Mouse (Mus musculus) stomach, embryonic 15.5 days (tissue): ENCODE results near the gene Tlr3. TPM values are rescaled to one million over a fixed set of nuclear protein-coding genes. Genes with fewer than 3 reads are reported as not detected.
A peak's percentile ranks its signal among the peaks of the same experiment; 100 is the strongest.

Experiments used
- ATAC-seq: fragments of 200-750 bp; cut with Nextera tagmentation; 2 replicates; pipeline ENCODE4 v1.8.0; 2017; ENCODE audit warnings: low read depth, moderate number of reproducible peaks, moderate TSS enrichment; ENCODE audit not compliant: insufficient read depth, low FRiP score
- H3K27ac ChIP-seq: fragments of 300-500 bp; sonication (generic); 2 replicates; pipeline ENCODE4 v1.5.1; 2015; ENCODE audit warnings: mild to moderate bottlenecking, inconsistent platforms
- H3K27me3 ChIP-seq: fragments of 300-500 bp; sonication (generic); replicated peaks from 2 replicates; pipeline ENCODE4 v1.6.1; 2015; ENCODE audit warnings: inconsistent platforms
- H3K36me3 ChIP-seq: fragments of 300-500 bp; sonication (generic); 2 replicates; pipeline ENCODE4 v1.6.1; 2015; ENCODE audit warnings: inconsistent platforms
- H3K4me1 ChIP-seq: fragments of 300-500 bp; sonication (generic); 2 replicates; pipeline ENCODE4 v1.6.1; 2015; ENCODE audit warnings: inconsistent platforms
- H3K4me2 ChIP-seq: fragments of 300-500 bp; sonication (generic); 2 replicates; pipeline ENCODE4 v1.6.1; 2015; ENCODE audit warnings: mild to moderate bottlenecking, inconsistent platforms
- H3K4me3 ChIP-seq: fragments of 300-500 bp; sonication (generic); replicated peaks from 2 replicates; pipeline ENCODE4 v1.5.1; 2015; ENCODE audit warnings: inconsistent platforms
- H3K9ac ChIP-seq: fragments of 300-500 bp; sonication (generic); 2 replicates; pipeline ENCODE4 v1.6.1; 2015; ENCODE audit warnings: inconsistent platforms
- H3K9me3 ChIP-seq: fragments of 300-500 bp; sonication (generic); 2 replicates; pipeline ENCODE4 v1.6.1; 2016; ENCODE audit warnings: inconsistent platforms
- WGBS: fragments of 180-500 bp; shearing (Covaris S2); methylation state at CpG from one replicate; pipeline ENCODE4 v1.1.7; 2015; 5-methylcytosine and 5-hydroxymethylcytosine counted together
- polyA plus RNA-seq: library from polyadenylated mRNA; unstranded; fragments of >200 nt; fragmentation: Nextera tagmentation; extraction: Ambion mirVana; gene quantifications from 2 replicates; pipeline ENCODE4 v1.2.1, GENCODE M21; 2015

Tlr3 gene
- polyA plus RNA-seq = 3.0 and 3.6 TPM in 2 replicates

DNA sequence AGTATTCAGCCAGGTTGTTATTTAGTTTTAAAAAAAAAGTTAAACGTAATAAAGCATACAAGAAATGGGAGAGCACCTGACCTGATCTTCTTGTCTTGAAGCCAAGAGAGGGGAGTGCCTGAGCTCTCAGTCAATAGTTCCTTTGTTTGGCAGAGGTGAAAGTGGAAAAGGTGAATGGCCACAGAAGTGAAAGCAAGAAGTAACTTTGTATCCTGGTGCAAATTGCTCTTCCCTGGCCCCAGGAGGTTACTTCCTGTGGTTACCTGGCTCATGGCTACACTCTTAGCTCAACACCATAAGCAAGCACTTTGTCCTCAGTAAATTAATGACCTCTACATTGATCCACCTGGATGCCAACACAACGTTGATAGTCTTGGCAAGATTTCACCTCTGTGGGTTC, at the start of gene Tlr3:
Gene Tlr3, minus strand, starts transcription at position 199 of the 400 bp plus-strand sequence.
- Histone ChIP-seq H3K4me2 (peak within 1 kb of the TSS; percentile 66), H3K27ac (peak within 1 kb of the TSS; percentile 83), H3K36me3 (no peaks in the 10 kb centered on the region), H3K27me3 (no peaks in the 10 kb centered on the region), H3K4me3 (peak within 1 kb of the TSS; percentile 48), H3K9me3 (no peaks in the 10 kb centered on the region), H3K4me1 (no peaks in the 10 kb centered on the region), H3K9ac (peak within 1 kb of the TSS; percentile 17)
- WGBS = 44% methylated on average over 2 of the region's 2 CpGs
- 0 out of 2 replicates have a peak, but pooled peaks have one; percentile 38 for ATAC-seq

DNA sequence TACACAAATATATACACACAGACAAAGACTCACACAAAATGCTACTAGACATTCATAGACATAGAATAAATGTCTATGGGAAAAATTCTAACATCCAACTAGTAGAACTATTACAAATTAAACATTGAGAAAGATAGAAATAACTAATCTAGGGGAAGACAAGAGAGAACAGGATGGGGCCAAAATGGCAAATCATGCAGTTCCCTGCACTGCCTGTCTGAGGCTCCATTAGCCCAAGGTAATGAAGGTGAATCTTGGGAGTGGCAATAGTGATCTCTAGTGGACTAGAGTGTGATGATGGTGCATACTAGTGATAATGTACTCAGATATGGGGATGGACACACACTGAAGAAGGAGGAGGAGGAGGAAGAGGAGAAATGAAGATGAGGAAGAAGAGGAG, 47.0 kb upstream of the Tlr3 start:
- no peaks in the 10 kb centered on the region for H3K9me3 ChIP-seq
- no peaks in the 10 kb centered on the region for H3K4me1 ChIP-seq

DNA sequence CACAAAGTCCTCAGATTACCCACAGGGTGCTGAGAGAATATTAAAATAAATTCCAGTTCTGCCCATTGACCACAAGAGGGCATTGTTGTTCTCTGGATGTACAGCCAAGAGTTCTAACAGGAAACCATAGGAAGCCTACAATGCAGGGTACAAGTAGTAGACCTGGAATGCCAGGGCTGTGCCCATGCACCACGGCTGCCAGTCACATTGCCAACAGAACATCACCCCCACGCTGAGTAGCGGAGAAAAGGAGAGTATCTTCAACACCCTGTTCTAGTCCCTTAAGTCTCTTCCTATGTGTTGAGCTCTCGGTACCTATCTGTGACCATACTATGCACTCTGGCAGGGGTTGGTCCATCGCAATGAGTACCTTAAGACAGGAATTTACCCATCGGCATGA, 43.5 kb upstream of the Tlr3 start:
- no peak overlapping the region for H3K4me3 ChIP-seq
- no peaks in the 10 kb centered on the region for H3K36me3 ChIP-seq
- no peaks in the 10 kb centered on the region for H3K9me3 ChIP-seq
- ATAC-seq = peak; percentile 43; the same call in 1 of the 2 replicates
- H3K27me3 ChIP-seq = no peaks in the 10 kb centered on the region
- WGBS = 66% methylated on average over 6 of the region's 6 CpGs
- no peak overlapping the region for H3K9ac ChIP-seq
- H3K27ac ChIP-seq = no peak overlapping the region
- H3K4me2 ChIP-seq = no peak overlapping the region
- H3K4me1 ChIP-seq = no peaks in the 10 kb centered on the region

More for the DNA sequence above, 47.0 kb upstream of the Tlr3 start:
- Histone ChIP-seq H3K4me3 (no peak overlapping the region), H3K36me3 (no peaks in the 10 kb centered on the region), H3K4me2 (no peak overlapping the region), H3K27ac (no peak overlapping the region), H3K9ac (no peak overlapping the region), H3K27me3 (no peaks in the 10 kb centered on the region)
- ATAC-seq = no peak

DNA sequence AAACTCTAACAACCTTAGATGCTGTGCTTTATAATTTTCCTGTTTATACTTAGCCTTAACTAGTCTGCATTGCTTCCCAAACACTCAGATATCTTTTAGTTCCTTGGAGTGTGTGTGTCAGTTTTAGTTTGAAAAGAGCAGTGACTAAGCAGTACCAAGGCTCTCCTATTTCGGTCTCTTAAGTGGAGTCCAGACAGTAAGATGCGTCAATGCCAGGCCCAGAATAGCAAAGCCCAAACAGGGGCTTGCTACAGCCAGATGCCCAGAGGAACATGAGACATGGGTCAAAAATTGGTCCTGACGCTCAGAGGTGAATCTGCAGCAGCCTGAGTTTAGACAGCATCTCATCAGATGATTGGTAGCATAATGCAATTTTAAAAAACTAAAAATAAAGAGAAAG, 41.2 kb upstream of the Tlr3 start:
- WGBS = 72% methylated on average over 3 of the region's 3 CpGs
- Histone ChIP-seq H3K27me3 (no peaks in the 10 kb centered on the region), H3K36me3 (no peaks in the 10 kb centered on the region), H3K4me3 (no peak overlapping the region), H3K27ac (no peak overlapping the region), H3K4me2 (no peak overlapping the region), H3K9ac (no peak overlapping the region), H3K4me1 (no peaks in the 10 kb centered on the region), H3K9me3 (no peaks in the 10 kb centered on the region)
- ATAC-seq = no peak

DNA sequence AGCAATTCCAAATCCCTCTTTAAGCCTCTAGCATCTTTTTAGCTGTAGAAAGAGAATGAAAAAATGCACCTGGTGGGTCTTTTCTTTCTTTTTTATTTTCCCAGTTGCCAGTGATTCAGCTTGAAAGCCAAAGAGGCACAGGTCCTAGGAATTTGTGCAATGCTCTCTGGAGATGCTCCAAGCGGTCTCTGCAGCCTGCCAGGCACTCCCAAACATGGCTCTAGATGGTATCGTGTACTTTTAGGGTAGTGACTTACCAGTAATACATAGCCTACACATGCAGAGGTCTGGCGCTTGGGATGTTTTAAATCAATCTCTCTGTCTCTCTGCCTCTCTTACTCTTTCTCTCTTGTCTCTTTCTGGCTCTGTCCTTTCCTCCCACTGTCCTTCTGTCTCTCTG, 38.0 kb upstream of the Tlr3 start:
- no peaks in the 10 kb centered on the region for H3K4me1 ChIP-seq
- H3K27me3 ChIP-seq = no peaks in the 10 kb centered on the region
- H3K4me2 ChIP-seq = no peak overlapping the region
- H3K4me3 ChIP-seq = no peak overlapping the region
- 59% methylated on average over 3 of the region's 3 CpGs for WGBS
- H3K27ac ChIP-seq = peak overlapping the region; percentile 60; the same call in 1 of the 2 replicates
- no peaks in the 10 kb centered on the region for H3K36me3 ChIP-seq
- ATAC-seq = peak; percentile 56; the same call in 1 of the 2 replicates
- no peaks in the 10 kb centered on the region for H3K9me3 ChIP-seq
- no peak overlapping the region for H3K9ac ChIP-seq

DNA sequence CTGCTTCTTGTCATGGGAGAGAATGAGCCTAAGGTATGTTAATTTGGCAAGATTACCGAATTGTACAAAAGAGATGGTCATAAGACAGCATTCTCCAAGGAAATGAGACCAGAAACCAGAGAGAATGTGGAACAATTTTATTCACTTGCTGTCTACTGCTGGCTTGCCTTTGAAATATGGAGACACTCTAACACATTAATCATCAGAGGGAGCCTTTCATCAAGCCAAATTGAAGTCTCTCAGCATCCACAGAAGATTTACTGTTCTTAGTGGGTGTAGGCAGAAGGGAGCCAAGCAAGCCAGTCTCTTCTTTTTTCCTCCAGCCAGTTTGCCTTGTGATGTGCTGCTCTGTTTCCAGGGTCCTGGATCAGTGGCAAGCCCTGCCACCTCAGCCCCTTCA, 37.4 kb upstream of the Tlr3 start:
- peak; percentile 22; the same call in 1 of the 2 replicates for ATAC-seq
- WGBS = 71% methylated on average over 1 of the region's 1 CpGs
- H3K27ac ChIP-seq = peak overlapping the region; percentile 60; the same call in 1 of the 2 replicates

DNA sequence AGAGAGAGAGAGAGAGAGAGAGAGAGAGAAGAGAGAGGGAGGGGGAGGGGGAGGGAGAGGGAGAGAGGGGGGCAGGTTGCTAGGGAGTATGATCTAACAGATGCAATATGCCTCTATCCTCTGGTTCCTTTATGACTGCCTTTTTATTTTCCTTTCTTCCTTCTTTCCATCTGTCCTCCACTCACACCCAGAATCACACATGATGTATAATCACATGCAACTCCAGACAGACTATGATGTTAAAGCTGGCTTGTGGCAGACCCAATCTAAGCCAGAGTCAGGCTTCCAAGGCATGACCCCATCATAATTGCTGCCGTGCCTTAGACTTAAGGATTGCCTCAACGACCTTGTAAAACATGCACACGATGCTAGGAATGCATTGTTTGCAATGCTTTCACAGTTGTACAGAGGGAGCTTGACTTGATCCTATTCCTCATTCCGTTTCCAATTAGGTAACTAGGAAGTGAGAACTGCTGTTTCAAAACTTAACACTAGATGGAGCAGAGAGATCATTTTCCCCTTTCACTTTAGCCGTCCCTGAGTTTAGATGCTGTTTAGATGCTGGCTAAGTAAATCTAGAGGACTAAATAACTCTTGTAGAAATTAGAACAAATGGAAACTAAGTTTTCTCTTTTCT, 28.1 kb upstream of the Tlr3 start:
- Histone ChIP-seq H3K27me3 (no peaks in the 10 kb centered on the region), H3K4me1 (no peaks in the 10 kb centered on the region), H3K9me3 (no peaks in the 10 kb centered on the region), H3K36me3 (no peaks in the 10 kb centered on the region), H3K27ac (no peak overlapping the region), H3K4me3 (no peak overlapping the region), H3K9ac (no peak overlapping the region), H3K4me2 (no peak overlapping the region)
- WGBS = 6% methylated on average over 5 of the region's 5 CpGs
- no peak for ATAC-seq

More for the DNA sequence above, 37.4 kb upstream of the Tlr3 start:
- Histone ChIP-seq H3K27me3 (no peaks in the 10 kb centered on the region), H3K9me3 (no peaks in the 10 kb centered on the region), H3K4me2 (no peak overlapping the region), H3K36me3 (no peaks in the 10 kb centered on the region), H3K4me1 (no peaks in the 10 kb centered on the region), H3K4me3 (no peak overlapping the region), H3K9ac (no peak overlapping the region)

DNA sequence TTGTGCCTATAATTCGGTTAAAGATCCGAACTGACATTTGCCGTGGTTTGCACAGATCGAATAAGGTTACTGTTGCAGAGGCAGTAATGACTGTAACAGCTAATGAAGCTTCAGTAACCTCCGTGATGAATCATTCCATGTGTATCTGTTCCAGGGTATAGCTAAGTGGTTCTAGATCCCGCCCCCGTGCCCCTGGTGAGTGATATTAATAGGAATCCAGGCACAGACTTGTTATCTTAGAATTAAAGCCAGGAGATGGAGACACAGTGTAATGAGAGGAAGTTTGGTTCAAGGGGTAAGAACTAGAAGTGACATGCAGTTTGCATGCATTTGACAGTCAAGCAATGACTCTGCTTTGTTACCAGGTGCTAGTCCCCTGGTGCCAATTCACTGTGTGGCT, 9.3 kb upstream of the Tlr3 start:
- Histone ChIP-seq H3K36me3 (no peaks in the 10 kb centered on the region), H3K27me3 (no peaks in the 10 kb centered on the region), H3K9me3 (no peaks in the 10 kb centered on the region), H3K4me1 (no peaks in the 10 kb centered on the region), H3K4me2 (no peak overlapping the region), H3K27ac (no peak overlapping the region), H3K9ac (no peak overlapping the region), H3K4me3 (no peak overlapping the region)
- ATAC-seq = no peak
- WGBS = 86% methylated on average over 7 of the region's 7 CpGs

DNA sequence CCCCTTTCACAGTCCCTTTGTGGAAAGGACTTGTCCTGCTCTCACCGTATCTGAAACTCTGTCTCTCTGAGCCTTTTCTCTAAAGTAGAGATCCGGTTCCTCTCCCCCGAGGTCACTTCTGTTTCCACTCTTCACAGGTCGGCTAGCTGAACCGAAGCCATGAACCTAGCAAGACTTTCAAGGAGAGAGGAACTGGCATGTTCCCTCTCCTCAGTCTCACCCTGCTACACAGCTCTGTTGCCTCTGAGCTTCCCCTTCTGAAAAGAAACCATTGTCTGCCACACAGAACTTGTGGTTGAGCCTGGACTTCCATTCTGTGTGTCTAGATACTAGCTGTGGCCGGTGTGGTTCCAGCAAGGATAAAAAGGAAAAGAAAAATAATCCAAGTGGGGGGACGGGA, 4.1 kb upstream of the Tlr3 start:
- H3K4me3 ChIP-seq = no peak overlapping the region
- WGBS = 71% methylated on average over 7 of the region's 7 CpGs
- no peak overlapping the region for H3K9ac ChIP-seq
- H3K9me3 ChIP-seq = no peaks in the 10 kb centered on the region
- H3K4me2 ChIP-seq = no peak overlapping the region
- no peak overlapping the region for H3K27ac ChIP-seq
- H3K36me3 ChIP-seq = no peaks in the 10 kb centered on the region
- no peak for ATAC-seq
- no peaks in the 10 kb centered on the region for H3K4me1 ChIP-seq
- H3K27me3 ChIP-seq = no peaks in the 10 kb centered on the region

DNA sequence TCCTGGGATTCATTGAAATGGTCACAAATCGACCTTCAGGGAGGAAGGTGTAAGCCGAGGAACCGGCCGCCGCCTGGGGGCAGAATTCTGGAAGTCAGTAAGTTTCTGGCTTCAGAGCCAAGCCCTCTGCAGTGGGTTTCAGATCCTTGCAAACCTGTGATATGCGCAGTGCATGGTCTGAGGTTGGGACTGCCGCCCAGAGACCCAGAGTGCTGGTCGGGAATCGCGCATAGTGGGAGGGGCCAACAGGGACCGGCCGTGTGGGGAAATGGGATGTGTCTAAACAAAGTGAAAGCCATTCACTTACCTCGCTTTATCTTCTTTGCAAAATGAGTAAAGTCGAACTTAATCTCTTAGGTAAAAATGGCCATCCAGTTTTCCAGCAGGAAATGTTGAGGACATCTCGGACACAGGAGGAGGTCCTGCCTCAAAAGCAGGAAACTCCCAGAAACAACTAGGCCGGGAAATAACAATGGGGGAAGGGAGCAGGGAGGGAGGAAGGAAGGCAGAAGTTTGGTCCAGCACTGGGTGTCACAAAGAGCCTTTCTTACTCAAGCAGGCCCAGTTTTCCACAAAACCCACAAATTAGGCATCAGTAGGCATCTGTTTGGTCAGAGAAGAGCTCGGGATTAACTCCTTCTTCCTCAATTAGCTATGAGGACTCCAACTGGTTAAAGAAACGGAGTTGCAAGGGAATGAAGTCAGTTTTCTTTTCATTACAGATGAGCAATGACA, 567 bp downstream of the Tlr3 start:
- Histone ChIP-seq H3K9me3 (no peaks in the 10 kb centered on the region), H3K36me3 (no peaks in the 10 kb centered on the region), H3K4me3 (peak overlapping the region; percentile 48), H3K4me2 (peak overlapping the region; percentile 66), H3K27me3 (no peaks in the 10 kb centered on the region), H3K9ac (peak overlapping the region; percentile 17), H3K4me1 (no peaks in the 10 kb centered on the region), H3K27ac (peak overlapping the region; percentile 83)
- peak; percentile 92 for ATAC-seq
- 6% methylated on average over 18 of the region's 18 CpGs for WGBS

DNA sequence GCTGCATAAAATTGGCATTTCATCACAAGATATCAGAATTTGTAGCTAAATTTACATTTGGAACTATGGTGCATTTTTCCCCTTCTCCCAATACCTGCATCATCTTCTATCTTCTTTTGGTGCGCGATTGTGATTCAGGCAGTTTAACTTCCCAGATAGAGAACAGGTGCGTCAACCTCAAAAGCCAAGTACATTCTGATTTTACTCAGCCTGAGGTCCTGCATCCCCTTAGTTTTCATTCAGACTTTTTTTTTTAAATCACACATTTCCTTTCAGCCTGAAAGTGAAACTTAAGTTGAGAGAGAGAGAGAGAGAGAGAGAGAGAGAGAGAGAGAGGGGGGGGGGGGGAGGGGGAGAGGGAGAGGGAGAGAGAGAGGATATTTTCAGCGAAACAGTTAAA, 1.2 kb downstream of the Tlr3 start:
- H3K27me3 ChIP-seq = no peaks in the 10 kb centered on the region
- no peak overlapping the region for H3K9ac ChIP-seq
- 35% methylated on average over 4 of the region's 4 CpGs for WGBS
- H3K36me3 ChIP-seq = no peaks in the 10 kb centered on the region
- H3K27ac ChIP-seq = peak overlapping the region; percentile 83
- peak overlapping the region; percentile 66 for H3K4me2 ChIP-seq
- no peak for ATAC-seq
- no peaks in the 10 kb centered on the region for H3K9me3 ChIP-seq
- no peaks in the 10 kb centered on the region for H3K4me1 ChIP-seq
- H3K4me3 ChIP-seq = peak overlapping the region; percentile 48

DNA sequence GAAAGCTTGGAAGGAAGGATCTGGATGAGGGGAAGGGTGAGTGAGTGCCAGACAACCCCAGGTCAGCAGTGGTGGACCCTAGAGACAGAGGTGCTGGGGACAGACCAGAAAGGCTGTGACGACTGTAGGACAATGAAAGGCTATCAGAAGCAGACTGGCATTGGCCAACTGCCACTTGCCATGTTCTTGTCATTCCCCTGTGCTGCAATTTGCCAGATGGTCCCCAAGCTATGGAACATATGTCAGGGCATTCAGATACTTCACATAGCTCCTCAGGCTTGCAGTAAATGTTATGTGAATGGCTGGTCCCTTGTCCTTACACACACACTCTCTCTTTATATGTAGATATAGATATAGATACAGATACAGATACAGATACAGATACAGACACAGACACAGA, 27.6 kb downstream of the Tlr3 start:
- ATAC-seq = no peak
- WGBS = 60% methylated on average over 1 of the region's 1 CpGs
- no peaks in the 10 kb centered on the region for H3K9me3 ChIP-seq

More for the DNA sequence above, 27.6 kb downstream of the Tlr3 start:
- no peak overlapping the region for H3K4me2 ChIP-seq
- peaks cover 11% of the 10 kb centered on the region; the same call in 1 of the 2 replicates for H3K4me1 ChIP-seq
- H3K27ac ChIP-seq = no peak overlapping the region
- 0 out of 2 replicates have a peak, but pooled peaks cover 6% of the 10 kb centered on the region for H3K27me3 ChIP-seq
- no peak overlapping the region for H3K4me3 ChIP-seq
- H3K9ac ChIP-seq = no peak overlapping the region
- no peaks in the 10 kb centered on the region for H3K36me3 ChIP-seq
